Mouse (Mus musculus): ENCODE measurements at regions not wholly inside any gene's neighbourhood (a gene's known extent, or its start where the extent isn't known, plus 50 kb on each side); places are given as distances from the start of the nearest gene placed in this dataset.

DNA sequence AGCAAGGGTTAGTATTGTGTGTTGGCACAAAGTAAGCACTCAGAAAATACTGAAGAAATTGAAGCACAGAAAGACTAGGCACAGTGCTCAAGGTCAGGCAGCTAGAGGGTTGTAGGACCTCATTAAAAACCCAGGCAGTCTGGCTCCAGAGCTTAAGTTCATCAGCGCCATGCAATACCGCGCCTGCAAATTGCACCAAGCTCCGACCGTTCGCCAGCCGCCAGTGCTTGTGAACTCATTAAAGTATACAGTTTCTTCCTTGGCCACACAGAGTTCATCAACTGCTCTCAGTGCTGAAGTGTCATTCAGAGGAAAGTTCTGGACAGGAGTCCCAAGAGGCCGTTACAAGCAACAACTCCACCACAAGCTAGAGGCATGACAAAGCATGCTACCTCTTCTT is 397.5 kb downstream of the Lmo4 start:
- TF ChIP-seq POLR2A (IDR thresholded peaks at IDR 0.05; ENCODE audit: extremely low read depth, insufficient read depth, low read length) (no peak), CTCF (IDR thresholded peaks at IDR 0.05; ENCODE audit: low read depth, low read length) (no peak)

All from liver, adult 2 months (tissue).